Mouse (Mus musculus): ENCODE measurements around the gene Sox6. TPM values are rescaled to one million over a fixed set of nuclear protein-coding genes. Genes with fewer than 3 reads are reported as not detected.
A peak's percentile ranks its signal among the peaks of the same experiment; 100 is the strongest.

The Sox6 gene
- polyA plus RNA-seq, 1 experiment from 2014 or later, result 24.3 TPM

- H3K36me3 ChIP-seq (ENCODE audit: insufficient read depth, low read length), result no peaks in the 10 kb centered on the region
- no peak for TF ChIP-seq CTCF (IDR thresholded peaks at IDR 0.05; ENCODE audit: low read depth)
- H3K27ac ChIP-seq, result no peak overlapping the region
- no peak overlapping the region for H3K9ac ChIP-seq (ENCODE audit: low read depth, low read length)
- ATAC-seq (replicated peaks; ENCODE audit: low FRiP score, low read depth) (no peak), DNase-seq (ENCODE audit: low spot score) (no peak)
- no peak overlapping the region for H3K4me3 ChIP-seq (replicated peaks; ENCODE audit: low read depth, low read length)
- H3K4me2 ChIP-seq (ENCODE audit: low read length), result no peak overlapping the region
- no peaks in the 10 kb centered on the region for H3K9me3 ChIP-seq (replicated peaks; ENCODE audit: low read length)
- 0 out of 2 replicates have a peak, but pooled peaks cover 3% of the 10 kb centered on the region for H3K4me1 ChIP-seq (replicated peaks; ENCODE audit: insufficient read depth, low read length)
- H3K27me3 ChIP-seq (ENCODE audit: insufficient read depth, low read length), result no peaks in the 10 kb centered on the region
- 59% methylated on average over 4 of the region's 4 CpGs for WGBS
Measured at GRCm38 (mm10) chr7:115755272-115755671, 283.3 kb downstream of the Sox6 start.

GRCm38 (mm10) chr7:115754216-115754615 is 284.4 kb downstream of the Sox6 start:
- Histone ChIP-seq H3K27me3 (ENCODE audit: insufficient read depth, low read length) (no peaks in the 10 kb centered on the region), H3K4me2 (ENCODE audit: low read length) (no peak overlapping the region), H3K27ac (no peak overlapping the region), H3K9me3 (replicated peaks; ENCODE audit: low read length) (no peaks in the 10 kb centered on the region), H3K36me3 (ENCODE audit: insufficient read depth, low read length) (no peaks in the 10 kb centered on the region), H3K4me1 (replicated peaks; ENCODE audit: insufficient read depth, low read length) (0 out of 2 replicates have a peak, but pooled peaks cover 5% of the 10 kb centered on the region), H3K4me3 (replicated peaks; ENCODE audit: low read depth, low read length) (no peak overlapping the region), H3K9ac (ENCODE audit: low read depth, low read length) (no peak overlapping the region)
- no peak for TF ChIP-seq CTCF (IDR thresholded peaks at IDR 0.05; ENCODE audit: low read depth)
- WGBS, result 67% methylated on average over 7 of the region's 7 CpGs
- DNase-seq (ENCODE audit: low spot score) (no peak), ATAC-seq (replicated peaks; ENCODE audit: low FRiP score, low read depth) (no peak)

GRCm38 (mm10) chr7:115752121-115752634 is 286.4 kb downstream of the Sox6 start:
- no peak for TF ChIP-seq CTCF (IDR thresholded peaks at IDR 0.05; ENCODE audit: low read depth)
- no peak overlapping the region for H3K4me2 ChIP-seq (ENCODE audit: low read length)
- ATAC-seq (replicated peaks; ENCODE audit: low FRiP score, low read depth) (no peak), DNase-seq (ENCODE audit: low spot score) (no peak)
- no peak overlapping the region for H3K9ac ChIP-seq (ENCODE audit: low read depth, low read length)
- H3K27me3 ChIP-seq (ENCODE audit: insufficient read depth, low read length), result no peaks in the 10 kb centered on the region
- H3K36me3 ChIP-seq (ENCODE audit: insufficient read depth, low read length), result no peaks in the 10 kb centered on the region
- H3K9me3 ChIP-seq (replicated peaks; ENCODE audit: low read length), result no peaks in the 10 kb centered on the region
- H3K27ac ChIP-seq, result no peak overlapping the region
- H3K4me3 ChIP-seq (replicated peaks; ENCODE audit: low read depth, low read length), result no peak overlapping the region
- 0 out of 2 replicates have a peak, but pooled peaks cover 5% of the 10 kb centered on the region for H3K4me1 ChIP-seq (replicated peaks; ENCODE audit: insufficient read depth, low read length)
- WGBS, result 33% methylated on average over 5 of the region's 5 CpGs

- Histone ChIP-seq H3K4me2 (ENCODE audit: low read length) (no peak overlapping the region), H3K4me1 (replicated peaks; ENCODE audit: insufficient read depth, low read length) (0 out of 2 replicates have a peak, but pooled peaks cover 5% of the 10 kb centered on the region), H3K36me3 (ENCODE audit: insufficient read depth, low read length) (no peaks in the 10 kb centered on the region), H3K9ac (ENCODE audit: low read depth, low read length) (no peak overlapping the region), H3K9me3 (replicated peaks; ENCODE audit: low read length) (no peaks in the 10 kb centered on the region), H3K27ac (no peak overlapping the region), H3K4me3 (replicated peaks; ENCODE audit: low read depth, low read length) (no peak overlapping the region), H3K27me3 (ENCODE audit: insufficient read depth, low read length) (no peaks in the 10 kb centered on the region)
- WGBS, result 43% methylated on average over 3 of the region's 3 CpGs
- no peak for TF ChIP-seq CTCF (IDR thresholded peaks at IDR 0.05; ENCODE audit: low read depth)
- ATAC-seq (replicated peaks; ENCODE audit: low FRiP score, low read depth) (no peak), DNase-seq (ENCODE audit: low spot score) (no peak)
Measured at GRCm38 (mm10) chr7:115751083-115751482, 287.5 kb downstream of the Sox6 start.

- WGBS, result 20% methylated on average over 8 of the region's 8 CpGs
- peak; percentile 70 for DNase-seq (ENCODE audit: low spot score)
- no peak overlapping the region for H3K27ac ChIP-seq
- H3K36me3 ChIP-seq (ENCODE audit: insufficient read depth, low read length), result no peaks in the 10 kb centered on the region
- no peak overlapping the region for H3K9ac ChIP-seq (ENCODE audit: low read depth, low read length)
- TF ChIP-seq CTCF (IDR thresholded peaks at IDR 0.05; ENCODE audit: low read depth), result no peak
- peak overlapping the region; percentile 26; the same call in 1 of the 2 replicates for H3K4me2 ChIP-seq (ENCODE audit: low read length)
- no peaks in the 10 kb centered on the region for H3K9me3 ChIP-seq (replicated peaks; ENCODE audit: low read length)
- no peak for ATAC-seq (replicated peaks; ENCODE audit: low FRiP score, low read depth)
- H3K4me3 ChIP-seq (replicated peaks; ENCODE audit: low read depth, low read length), result no peak overlapping the region
- H3K27me3 ChIP-seq (ENCODE audit: insufficient read depth, low read length), result no peaks in the 10 kb centered on the region
- 0 out of 2 replicates have a peak, but pooled peaks cover 5% of the 10 kb centered on the region for H3K4me1 ChIP-seq (replicated peaks; ENCODE audit: insufficient read depth, low read length)
Measured at GRCm38 (mm10) chr7:115750275-115750825, 288.2 kb downstream of the Sox6 start.

- WGBS, result 77% methylated on average over 7 of the region's 7 CpGs
- no peak overlapping the region for H3K27ac ChIP-seq
- no peak for TF ChIP-seq CTCF (IDR thresholded peaks at IDR 0.05; ENCODE audit: low read depth)
Measured at GRCm38 (mm10) chr7:115747541-115747940, 291.1 kb downstream of the Sox6 start.

More at GRCm38 (mm10) chr7:115747541-115747940, 291.1 kb downstream of the Sox6 start:
- H3K27me3 ChIP-seq (ENCODE audit: insufficient read depth, low read length), result no peaks in the 10 kb centered on the region
- H3K4me3 ChIP-seq (replicated peaks; ENCODE audit: low read depth, low read length), result no peak overlapping the region
- ATAC-seq (replicated peaks; ENCODE audit: low FRiP score, low read depth) (no peak), DNase-seq (ENCODE audit: low spot score) (no peak)
- no peaks in the 10 kb centered on the region for H3K9me3 ChIP-seq (replicated peaks; ENCODE audit: low read length)
- no peaks in the 10 kb centered on the region for H3K36me3 ChIP-seq (ENCODE audit: insufficient read depth, low read length)
- no peak overlapping the region for H3K9ac ChIP-seq (ENCODE audit: low read depth, low read length)
- H3K4me1 ChIP-seq (replicated peaks; ENCODE audit: insufficient read depth, low read length), result 0 out of 2 replicates have a peak, but pooled peaks cover 5% of the 10 kb centered on the region
- H3K4me2 ChIP-seq (ENCODE audit: low read length), result no peak overlapping the region

Data from kidney, postnatal 0 days (tissue).